ENCODE assay signal across 9 mouse cellular contexts in genomic region chr5:24510635-24511034, GRCm38 (mm10). TPM values are rescaled to one million over a fixed set of nuclear protein-coding genes. Genes with fewer than 3 reads are reported as not detected.
A peak's percentile ranks its signal among the peaks of the same experiment; 100 is the strongest.
DNase-seq lines count a peak whose midpoint lies in the region; ATAC-seq and TF ChIP-seq lines count a peak whose summit lies in the region.
"Had no signal": no experiment of that assay in that cellular context is flagged by ENCODE, and none has a peak within 500 bp of the region (broad histone marks: within the 10 kb centered on the region; RNA-seq: fewer than 3 reads in every experiment).

No protein-coding gene starts in this region.

- TF ChIP-seq POLR2A in cerebellum, adult 2 months (IDR thresholded peaks at IDR 0.05; ENCODE audit: borderline replicate concordance, insufficient read depth, low read length), result no peak
- TF ChIP-seq POLR2A in bone marrow, adult 2 months (IDR thresholded peaks at IDR 0.05; ENCODE audit: borderline replicate concordance, control insufficient read depth, low read depth, low read length), result no peak

- WGBS in cerebellum, adult 2 months, result 63% methylated on average over 11 of the region's 11 CpGs
- WGBS in liver, embryonic 11.5 days, result 40% methylated on average over 11 of the region's 11 CpGs
- WGBS in bone marrow, adult 2 months, result 38% methylated on average over 11 of the region's 11 CpGs

- no peak for DNase-seq in cerebellum, adult 2 months
- no peak for DNase-seq in cerebellum, adult 9-10 months
- DNase-seq in liver, result peak; percentile 43
- no peak for DNase-seq in liver, embryonic 11.5 days (ENCODE audit: low spot score)
- peak; percentile 36 to 82 for DNase-seq in kidney, postnatal 36 days
- no peak for DNase-seq in retina, postnatal 1 day
- DNase-seq in ovary, postnatal 10 days (ENCODE audit: low spot score), result no peak

- no peak for ATAC-seq in liver, embryonic 11.5 days (replicated peaks; ENCODE audit: low FRiP score)

- no peak overlapping the region for H3K4me3 ChIP-seq in cerebellum, adult 2 months (replicated peaks; ENCODE audit: insufficient read depth, low read depth, low read length)
- no peak overlapping the region for H3K4me3 ChIP-seq in liver, embryonic 11.5 days (ENCODE audit: low read depth, low read length)
- H3K4me3 ChIP-seq in bone marrow, adult 2 months (replicated peaks; ENCODE audit: control insufficient read depth, low read depth, low read length), result no peak overlapping the region
- H3K4me3 ChIP-seq: limb, embryonic 15.5 days had no signal

- H3K9ac ChIP-seq in liver, embryonic 11.5 days (ENCODE audit: low read depth, low read length), result no peak overlapping the region
- H3K9ac ChIP-seq: limb, embryonic 15.5 days had no signal

- H3K9me3 ChIP-seq in liver, embryonic 11.5 days (ENCODE audit: control insufficient read depth, low read length), result no peaks in the 10 kb centered on the region
- H3K9me3 ChIP-seq: limb, embryonic 15.5 days had no signal

- H3K4me1 ChIP-seq in cerebellum, adult 2 months (ENCODE audit: control insufficient read depth, insufficient read depth, low read length), result no peaks in the 10 kb centered on the region
- H3K4me1 ChIP-seq in liver, embryonic 11.5 days (replicated peaks; ENCODE audit: control insufficient read depth, insufficient read depth, low read length), result peaks cover 6% of the 10 kb centered on the region; the same call in 1 of the 2 replicates
- H3K4me1 ChIP-seq in bone marrow, adult 2 months (ENCODE audit: control insufficient read depth, insufficient read depth, low read length), result no peaks in the 10 kb centered on the region
- H3K4me1 ChIP-seq: limb, embryonic 15.5 days had no signal

- H3K27me3 ChIP-seq in cerebellum, adult 2 months (ENCODE audit: control insufficient read depth, insufficient read depth, low read length), result no peaks in the 10 kb centered on the region; the same call in 1 of the 2 replicates
- peaks cover 2% of the 10 kb centered on the region; the same call in 1 of the 2 replicates for H3K27me3 ChIP-seq in liver, embryonic 11.5 days (replicated peaks; ENCODE audit: control insufficient read depth, insufficient read depth, low read length)

- peak; percentile 38; the same call in 1 of the 2 replicates for TF ChIP-seq CTCF in cerebellum, adult 2 months (IDR thresholded peaks at IDR 0.05; ENCODE audit: borderline replicate concordance, insufficient read depth, low read depth, low read length)
- peak; percentile 41; the same call in 1 of the 2 replicates for TF ChIP-seq CTCF in bone marrow, adult 2 months (IDR thresholded peaks at IDR 0.05; ENCODE audit: control insufficient read depth, insufficient read depth, low read length)

- no peak overlapping the region for H3K27ac ChIP-seq in cerebellum, adult 2 months (ENCODE audit: insufficient read depth, low read length)
- H3K27ac ChIP-seq in liver, embryonic 11.5 days (ENCODE audit: low read depth, low read length), result no peak overlapping the region
- no peak overlapping the region for H3K27ac ChIP-seq in bone marrow, adult 2 months (ENCODE audit: control insufficient read depth, insufficient read depth, low read depth, low read length, poor library complexity)
- H3K27ac ChIP-seq: limb, embryonic 15.5 days had no signal

- no peaks in the 10 kb centered on the region for H3K36me3 ChIP-seq in liver, embryonic 11.5 days (ENCODE audit: control insufficient read depth, insufficient read depth, low read length)
- H3K36me3 ChIP-seq: limb, embryonic 15.5 days had no signal

- H3K4me2 ChIP-seq in liver, embryonic 11.5 days, result no peak overlapping the region
- H3K4me2 ChIP-seq: limb, embryonic 15.5 days had no signal

RNA-seq across cellular contexts. Expression of gene Gbx1, which starts 16.4 kb away (rescaled TPM):
- polyA plus RNA-seq in cerebellum, adult 2 months (2012; rRNA removed), result 0.38 and 0.44 TPM in 2 replicates
- polyA plus RNA-seq in liver, embryonic 11.5 days (2014; fragmentation: Nextera tagmentation; extraction: Ambion mirVana), result 0.04 TPM in 1 of 2 replicates, not detected in the other
- not detected in 2 replicates for polyA plus RNA-seq in bone marrow, adult 2 months (2011; ENCODE audit: insufficient read depth, insufficient read length, low replicate concordance, missing spikeins)

RNA-seq across cellular contexts. Expression of gene Asb10, which starts 30.1 kb away (rescaled TPM):
- polyA plus RNA-seq in cerebellum, adult 2 months (2012; rRNA removed), result 0.18 and 0.21 TPM in 2 replicates
- polyA plus RNA-seq in liver, embryonic 11.5 days (2014; fragmentation: Nextera tagmentation; extraction: Ambion mirVana), result 0.23 and 0.30 TPM in 2 replicates
- not detected in 2 replicates for polyA plus RNA-seq in bone marrow, adult 2 months (2011; ENCODE audit: insufficient read depth, insufficient read length, low replicate concordance, missing spikeins)

RNA-seq across cellular contexts. Expression of gene 4931409K22Rik, which starts 46.0 kb away (rescaled TPM):
- polyA plus RNA-seq in cerebellum, adult 2 months (2012; rRNA removed), result not detected in 2 replicates
- polyA plus RNA-seq in liver, embryonic 11.5 days (2014; fragmentation: Nextera tagmentation; extraction: Ambion mirVana), result 0.18 TPM in 1 of 2 replicates, not detected in the other
- 4.7 TPM in 1 of 2 replicates, not detected in the other for polyA plus RNA-seq in bone marrow, adult 2 months (2011; ENCODE audit: insufficient read depth, insufficient read length, low replicate concordance, missing spikeins)

RNA-seq across cellular contexts. Expression of gene Agap3, which starts 58.7 kb away (rescaled TPM):
- 402 and 421 TPM in 2 replicates for polyA plus RNA-seq in cerebellum, adult 2 months (2012; rRNA removed)
- 29.4 and 30.6 TPM in 2 replicates for polyA plus RNA-seq in liver, embryonic 11.5 days (2014; fragmentation: Nextera tagmentation; extraction: Ambion mirVana)
- 22.3 and 28.2 TPM in 2 replicates for polyA plus RNA-seq in bone marrow, adult 2 months (2011; ENCODE audit: insufficient read depth, insufficient read length, low replicate concordance, missing spikeins)

Comparison
In these comparisons a context has a peak if more than half of its experiments do, and no peak if none do; other contexts are left out.
1. DNase-seq: peak in liver (single experiment) and kidney, postnatal 36 days (2 of 2); none in cerebellum, adult 2 months (0 of 2), cerebellum, adult 9-10 months (single experiment), liver, embryonic 11.5 days (single experiment), retina, postnatal 1 day (single experiment) and ovary, postnatal 10 days (single experiment).